Mouse (Mus musculus): ENCODE results near the gene Sac3d1. TPM values are rescaled to one million over a fixed set of nuclear protein-coding genes. Genes with fewer than 3 reads are reported as not detected.
A peak's percentile ranks its signal among the peaks of the same experiment; 100 is the strongest.

Gene Sac3d1
- polyA plus RNA-seq, 1 experiment from 2014 or later, result 38.1 TPM

DNA sequence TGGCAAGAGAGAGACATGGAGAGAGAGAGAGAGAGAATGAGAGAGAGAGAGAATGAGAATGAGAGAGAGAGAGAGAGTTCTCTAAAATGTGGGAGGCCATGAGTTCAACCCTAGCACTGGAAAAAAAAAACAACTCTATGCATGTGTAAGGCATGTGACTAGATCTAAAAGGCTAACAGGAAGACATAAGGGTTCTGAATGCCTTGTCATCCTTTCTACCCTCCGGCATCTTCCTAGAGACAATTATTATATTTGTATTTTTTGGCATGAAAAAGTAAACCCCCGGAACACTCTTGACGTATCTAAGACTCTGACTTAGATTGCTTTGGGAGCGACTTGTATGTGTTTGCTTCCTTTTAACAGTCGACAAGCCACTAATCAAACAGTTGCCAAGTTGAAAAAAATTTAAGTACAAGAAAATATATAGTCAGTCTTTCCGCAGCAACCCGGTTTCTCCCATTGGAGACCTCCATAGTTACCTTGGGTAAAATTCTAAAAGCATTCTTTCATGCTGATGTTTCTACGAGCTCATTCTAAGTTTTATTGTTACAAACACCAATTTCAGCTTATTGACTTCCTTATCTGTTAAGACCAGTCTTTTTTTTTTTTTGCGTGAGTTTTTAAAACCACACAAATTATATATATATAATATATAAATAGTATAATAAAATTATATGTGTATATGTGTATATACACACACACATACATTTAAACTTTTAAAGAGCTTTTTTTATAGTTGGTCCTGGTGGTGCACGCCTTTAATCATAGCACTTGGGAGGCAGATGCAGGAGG lies 8.5 kb upstream of the Sac3d1 start:
- Histone ChIP-seq H3K27ac (ENCODE audit: low read depth, low read length) (peak overlapping the region; percentile 52), H3K9me3 (replicated peaks; ENCODE audit: control insufficient read depth, low read length) (no peaks in the 10 kb centered on the region), H3K9ac (ENCODE audit: low read depth, low read length) (peak overlapping the region; percentile 61), H3K4me2 (peak overlapping the region; percentile 52), H3K4me1 (ENCODE audit: control insufficient read depth, insufficient read depth, low read length) (peaks cover under 1% of the 10 kb centered on the region; the same call in 1 of the 2 replicates), H3K36me3 (ENCODE audit: control insufficient read depth, insufficient read depth, low read length) (no peaks in the 10 kb centered on the region), H3K27me3 (ENCODE audit: control insufficient read depth, insufficient read depth, low read length) (no peaks in the 10 kb centered on the region), H3K4me3 (ENCODE audit: low read depth, low read length) (peak overlapping the region; percentile 40)
- no peak for ATAC-seq (replicated peaks; ENCODE audit: insufficient number of reproducible peaks, low FRiP score, low TSS enrichment)
- 69% methylated on average over 10 of the region's 10 CpGs for whole genome bisulfite sequencing (ENCODE audit: insufficient replicate concordance)

- Histone ChIP-seq H3K4me3 (ENCODE audit: low read depth, low read length) (no peak overlapping the region), H3K27ac (ENCODE audit: low read depth, low read length) (no peak overlapping the region), H3K36me3 (ENCODE audit: control insufficient read depth, insufficient read depth, low read length) (no peaks in the 10 kb centered on the region), H3K4me2 (no peak overlapping the region), H3K4me1 (ENCODE audit: control insufficient read depth, insufficient read depth, low read length) (peaks cover 5% of the 10 kb centered on the region; the same call in 1 of the 2 replicates), H3K9ac (ENCODE audit: low read depth, low read length) (no peak overlapping the region), H3K27me3 (ENCODE audit: control insufficient read depth, insufficient read depth, low read length) (no peaks in the 10 kb centered on the region), H3K9me3 (replicated peaks; ENCODE audit: control insufficient read depth, low read length) (no peaks in the 10 kb centered on the region)
- ATAC-seq (replicated peaks; ENCODE audit: insufficient number of reproducible peaks, low FRiP score, low TSS enrichment), result no peak
- 24% methylated on average over 4 of the region's 4 CpGs for WGBS (ENCODE audit: insufficient replicate concordance)
Measured at GRCm38 (mm10) chr19:6126289-6126688, 7.8 kb upstream of the Sac3d1 start.

DNA sequence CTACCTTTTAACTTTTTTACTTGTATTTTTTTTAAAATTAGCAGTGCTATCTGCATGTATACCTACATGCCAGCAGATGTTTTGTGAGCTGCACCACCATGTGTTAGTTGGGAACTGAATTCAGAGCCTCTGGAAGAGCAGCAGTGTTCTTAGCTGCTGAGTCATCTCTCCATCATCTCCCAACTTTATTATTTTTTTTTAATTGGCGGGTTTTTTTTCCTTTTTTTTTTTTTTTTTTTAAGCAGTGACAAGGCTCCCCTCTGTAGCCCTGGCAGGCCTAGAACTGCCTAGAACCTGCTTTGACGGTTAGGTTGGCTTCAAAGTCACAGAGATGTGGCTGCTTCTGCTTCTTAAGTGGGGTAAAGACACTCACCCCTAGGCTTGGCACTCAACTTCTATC lies 6.4 kb upstream of the Sac3d1 start:
- no peak overlapping the region for H3K4me2 ChIP-seq
- H3K9me3 ChIP-seq (replicated peaks; ENCODE audit: control insufficient read depth, low read length), result no peaks in the 10 kb centered on the region
- H3K27ac ChIP-seq (ENCODE audit: low read depth, low read length), result no peak overlapping the region
- H3K36me3 ChIP-seq (ENCODE audit: control insufficient read depth, insufficient read depth, low read length), result no peaks in the 10 kb centered on the region
- H3K9ac ChIP-seq (ENCODE audit: low read depth, low read length), result no peak overlapping the region
- H3K4me1 ChIP-seq (ENCODE audit: control insufficient read depth, insufficient read depth, low read length), result peaks cover 5% of the 10 kb centered on the region; the same call in 1 of the 2 replicates
- no peak overlapping the region for H3K4me3 ChIP-seq (ENCODE audit: low read depth, low read length)
- WGBS (ENCODE audit: insufficient replicate concordance), result 61% methylated on average over 2 of the region's 2 CpGs
- ATAC-seq (replicated peaks; ENCODE audit: insufficient number of reproducible peaks, low FRiP score, low TSS enrichment), result no peak
- H3K27me3 ChIP-seq (ENCODE audit: control insufficient read depth, insufficient read depth, low read length), result no peaks in the 10 kb centered on the region

DNA sequence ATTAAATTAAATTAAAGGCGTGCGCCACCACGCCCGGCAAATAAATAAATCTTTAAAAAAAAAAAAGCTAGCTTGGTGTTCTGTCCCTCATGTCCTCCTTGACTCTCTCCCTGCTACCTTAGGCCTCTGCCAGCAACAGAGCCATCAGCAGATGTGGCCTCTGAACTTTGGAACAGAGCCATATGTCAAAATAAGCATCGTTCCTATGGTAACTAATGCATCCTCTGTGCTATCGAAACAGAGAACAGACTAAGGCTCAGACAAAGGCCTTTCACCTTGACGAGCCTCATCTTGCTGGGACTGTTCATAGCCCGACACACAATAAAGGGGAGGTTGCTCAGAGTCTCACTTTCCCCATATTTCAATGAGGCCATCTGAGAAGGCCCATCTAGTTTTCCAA lies 4.9 kb upstream of the Sac3d1 start:
- WGBS (ENCODE audit: insufficient replicate concordance), result 86% methylated on average over 8 of the region's 8 CpGs
- H3K4me2 ChIP-seq, result no peak overlapping the region
- no peaks in the 10 kb centered on the region for H3K9me3 ChIP-seq (replicated peaks; ENCODE audit: control insufficient read depth, low read length)
- H3K27me3 ChIP-seq (ENCODE audit: control insufficient read depth, insufficient read depth, low read length), result no peaks in the 10 kb centered on the region
- H3K4me1 ChIP-seq (ENCODE audit: control insufficient read depth, insufficient read depth, low read length), result peaks cover 5% of the 10 kb centered on the region; the same call in 1 of the 2 replicates
- H3K9ac ChIP-seq (ENCODE audit: low read depth, low read length), result no peak overlapping the region
- no peak overlapping the region for H3K4me3 ChIP-seq (ENCODE audit: low read depth, low read length)
- no peaks in the 10 kb centered on the region for H3K36me3 ChIP-seq (ENCODE audit: control insufficient read depth, insufficient read depth, low read length)
- ATAC-seq (replicated peaks; ENCODE audit: insufficient number of reproducible peaks, low FRiP score, low TSS enrichment), result no peak
- H3K27ac ChIP-seq (ENCODE audit: low read depth, low read length), result no peak overlapping the region

- H3K4me3 ChIP-seq (ENCODE audit: low read depth, low read length), result no peak overlapping the region
Measured at GRCm38 (mm10) chr19:6121761-6122160, 3.3 kb upstream of the Sac3d1 start.

GRCm38 (mm10) chr19:6118677-6119185 lies 281 bp upstream of the Sac3d1 start:
- H3K9ac ChIP-seq (ENCODE audit: low read depth, low read length), result peak overlapping the region; percentile 92
- peaks cover 15% of the 10 kb centered on the region; the same call in 1 of the 2 replicates for H3K4me1 ChIP-seq (ENCODE audit: control insufficient read depth, insufficient read depth, low read length)
- H3K36me3 ChIP-seq (ENCODE audit: control insufficient read depth, insufficient read depth, low read length), result peaks cover 17% of the 10 kb centered on the region
- H3K4me2 ChIP-seq, result peak overlapping the region; percentile 72
- H3K9me3 ChIP-seq (replicated peaks; ENCODE audit: control insufficient read depth, low read length), result no peaks in the 10 kb centered on the region
- H3K4me3 ChIP-seq (ENCODE audit: low read depth, low read length), result peak overlapping the region; percentile 73
- peak overlapping the region; percentile 97 for H3K27ac ChIP-seq (ENCODE audit: low read depth, low read length)
- H3K27me3 ChIP-seq (ENCODE audit: control insufficient read depth, insufficient read depth, low read length), result no peaks in the 10 kb centered on the region
- WGBS (ENCODE audit: insufficient replicate concordance), result 3% methylated on average over 8 of the region's 8 CpGs
- no peak for ATAC-seq (replicated peaks; ENCODE audit: insufficient number of reproducible peaks, low FRiP score, low TSS enrichment)

More at GRCm38 (mm10) chr19:6121761-6122160, 3.3 kb upstream of the Sac3d1 start:
- H3K27me3 ChIP-seq (ENCODE audit: control insufficient read depth, insufficient read depth, low read length), result no peaks in the 10 kb centered on the region
- WGBS (ENCODE audit: insufficient replicate concordance), result 18% methylated on average over 19 of the region's 19 CpGs
- no peak overlapping the region for H3K27ac ChIP-seq (ENCODE audit: low read depth, low read length)
- peaks cover 9% of the 10 kb centered on the region; the same call in 1 of the 2 replicates for H3K4me1 ChIP-seq (ENCODE audit: control insufficient read depth, insufficient read depth, low read length)
- peak overlapping the region; percentile 62 for H3K9ac ChIP-seq (ENCODE audit: low read depth, low read length)
- peak overlapping the region; percentile 31 for H3K4me2 ChIP-seq
- H3K9me3 ChIP-seq (replicated peaks; ENCODE audit: control insufficient read depth, low read length), result no peaks in the 10 kb centered on the region
- ATAC-seq (replicated peaks; ENCODE audit: insufficient number of reproducible peaks, low FRiP score, low TSS enrichment), result no peak
- no peaks in the 10 kb centered on the region for H3K36me3 ChIP-seq (ENCODE audit: control insufficient read depth, insufficient read depth, low read length)

DNA sequence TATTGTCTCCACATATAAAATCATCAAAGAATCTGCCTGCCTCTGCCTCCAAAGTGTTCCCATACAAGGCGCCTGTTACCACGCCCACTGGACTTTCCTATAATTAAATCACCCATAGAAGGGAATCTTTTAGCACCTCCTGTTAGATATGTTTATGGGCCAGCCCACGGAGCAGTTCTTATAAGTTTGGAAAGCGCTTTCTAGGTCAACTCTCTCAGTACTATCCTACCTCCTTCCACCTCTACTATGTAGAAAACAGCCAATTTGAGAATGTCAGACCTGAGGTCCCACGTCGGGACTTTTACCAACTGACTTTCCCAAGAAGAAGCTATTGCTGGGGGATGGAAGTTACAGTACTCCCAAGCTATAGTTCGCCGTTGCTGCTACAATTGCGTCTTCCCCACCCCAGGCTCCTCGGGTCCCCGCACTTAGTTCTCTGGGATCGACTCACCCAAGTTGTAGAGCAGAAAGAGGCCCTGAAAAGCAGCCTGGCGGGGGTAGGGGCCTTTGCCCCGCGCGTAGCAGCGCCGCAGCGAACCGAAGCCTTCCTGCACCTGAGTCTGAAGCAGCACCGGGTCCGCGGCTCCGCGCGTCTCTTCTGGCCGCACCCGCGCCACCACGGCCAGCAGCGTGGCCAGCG lies 984 bp downstream of the Sac3d1 start:
- Histone ChIP-seq H3K9ac (ENCODE audit: low read depth, low read length) (peak overlapping the region; percentile 92), H3K9me3 (replicated peaks; ENCODE audit: control insufficient read depth, low read length) (no peaks in the 10 kb centered on the region), H3K27ac (ENCODE audit: low read depth, low read length) (peak overlapping the region; percentile 97), H3K27me3 (ENCODE audit: control insufficient read depth, insufficient read depth, low read length) (no peaks in the 10 kb centered on the region), H3K4me2 (peak overlapping the region; percentile 72), H3K36me3 (ENCODE audit: control insufficient read depth, insufficient read depth, low read length) (peaks cover 19% of the 10 kb centered on the region), H3K4me1 (ENCODE audit: control insufficient read depth, insufficient read depth, low read length) (peaks cover 15% of the 10 kb centered on the region; the same call in 1 of the 2 replicates), H3K4me3 (ENCODE audit: low read depth, low read length) (peak overlapping the region; percentile 73)
- ATAC-seq (replicated peaks; ENCODE audit: insufficient number of reproducible peaks, low FRiP score, low TSS enrichment), result no peak
- WGBS (ENCODE audit: insufficient replicate concordance), result 3% methylated on average over 32 of the region's 32 CpGs

DNA sequence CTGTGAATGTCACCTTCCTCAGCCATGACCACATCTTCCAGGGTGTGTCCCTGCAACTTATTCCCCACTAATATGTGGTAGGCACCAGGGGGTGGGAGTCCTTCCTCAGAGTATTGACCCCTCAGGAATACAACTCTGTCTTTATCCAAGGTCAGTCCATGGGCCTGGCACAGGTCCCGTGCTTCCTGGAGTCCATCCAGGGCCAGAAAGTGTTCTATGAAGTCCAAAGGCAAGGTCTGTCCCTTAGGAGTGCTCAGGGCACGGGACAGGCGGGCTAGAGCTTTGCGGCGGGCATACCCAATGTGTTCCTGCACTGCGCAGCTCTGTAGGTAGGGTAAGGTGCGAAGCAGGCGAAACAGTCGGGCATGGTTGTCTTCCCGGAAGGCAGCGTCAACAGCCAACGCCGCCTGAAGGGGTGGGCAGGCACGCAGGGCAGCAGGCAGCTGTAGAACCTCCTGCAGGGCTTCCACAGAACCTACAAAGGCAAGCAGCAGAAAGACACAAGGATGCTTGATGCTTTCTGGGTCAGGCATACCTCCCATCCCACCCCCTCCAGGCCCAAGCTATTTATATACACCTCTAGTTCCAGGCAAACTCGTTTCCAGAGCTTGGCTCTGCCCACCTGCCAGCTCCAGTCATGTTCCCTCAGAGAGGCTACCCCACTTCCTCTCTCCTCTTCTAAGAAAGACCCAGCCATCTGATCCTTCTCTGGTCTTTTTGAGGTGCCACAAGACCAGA lies 2.2 kb downstream of the Sac3d1 start:
- Histone ChIP-seq H3K4me3 (ENCODE audit: low read depth, low read length) (peak overlapping the region; percentile 73; the same call in 1 of the 2 replicates), H3K4me2 (peak overlapping the region; percentile 72), H3K9me3 (replicated peaks; ENCODE audit: control insufficient read depth, low read length) (no peaks in the 10 kb centered on the region), H3K36me3 (ENCODE audit: control insufficient read depth, insufficient read depth, low read length) (peaks cover 19% of the 10 kb centered on the region), H3K27me3 (ENCODE audit: control insufficient read depth, insufficient read depth, low read length) (no peaks in the 10 kb centered on the region), H3K9ac (ENCODE audit: low read depth, low read length) (peak overlapping the region; percentile 59; the same call in 1 of the 2 replicates), H3K27ac (ENCODE audit: low read depth, low read length) (no peak overlapping the region), H3K4me1 (ENCODE audit: control insufficient read depth, insufficient read depth, low read length) (peaks cover 10% of the 10 kb centered on the region; the same call in 1 of the 2 replicates)
- WGBS (ENCODE audit: insufficient replicate concordance), result 90% methylated on average over 14 of the region's 15 CpGs
- ATAC-seq (replicated peaks; ENCODE audit: insufficient number of reproducible peaks, low FRiP score, low TSS enrichment), result no peak
